Mouse (Mus musculus) stomach, embryonic 16.5 days (tissue): ENCODE data around the gene Axin2. TPM values are rescaled to one million over a fixed set of nuclear protein-coding genes. Genes with fewer than 3 reads are reported as not detected.

ENCODE experiments used
- ATAC-seq: fragments of 200-750 bp; cut with Nextera tagmentation; 2 replicates; pipeline ENCODE4 v1.8.0; 2017; ENCODE audit warnings: moderate number of reproducible peaks, moderate TSS enrichment; ENCODE audit not compliant: insufficient read depth, low FRiP score
- H3K27ac ChIP-seq: fragments of 300-500 bp; sonication (generic); 2 replicates; pipeline ENCODE4 v1.5.1; 2014; ENCODE audit warnings: low read length
- H3K27me3 ChIP-seq: fragments of 300-500 bp; sonication (generic); 2 replicates; pipeline ENCODE4 v1.6.1; 2014; ENCODE audit warnings: low read length, control low read depth, mixed read lengths; ENCODE audit not compliant: control insufficient read depth, insufficient read depth
- H3K36me3 ChIP-seq: fragments of 300-500 bp; sonication (generic); 2 replicates; pipeline ENCODE4 v1.6.1; 2014; ENCODE audit warnings: low read length; ENCODE audit not compliant: control insufficient read depth, insufficient read depth
- H3K4me1 ChIP-seq: fragments of 300-500 bp; sonication (generic); 2 replicates; pipeline ENCODE4 v1.6.1; 2014; ENCODE audit warnings: low read length, control low read depth, mixed read lengths; ENCODE audit not compliant: control insufficient read depth, insufficient read depth
- H3K4me2 ChIP-seq: fragments of 300-500 bp; sonication (generic); 2 replicates; pipeline ENCODE4 v1.6.1; 2014; ENCODE audit warnings: low read depth, low read length, mixed read lengths
- H3K4me3 ChIP-seq: fragments of 300-500 bp; sonication (generic); replicated peaks from 2 replicates; pipeline ENCODE4 v1.5.1; 2014; ENCODE audit warnings: mild to moderate bottlenecking, low read length
- H3K9ac ChIP-seq: fragments of 300-500 bp; sonication (generic); 2 replicates; pipeline ENCODE4 v1.6.1; 2014; ENCODE audit warnings: low read length
- H3K9me3 ChIP-seq: fragments of 300-500 bp; sonication (generic); replicated peaks from 2 replicates; pipeline ENCODE4 v1.6.1; 2016; ENCODE audit warnings: low read length, control low read depth; ENCODE audit not compliant: control insufficient read depth
- WGBS: fragments of 180-500 bp; shearing (Covaris S2); extraction: QIAGEN DNeasy Blood & Tissue Kit; methylation state at CpG from one replicate; pipeline ENCODE4 v1.1.7; 2014; 5-methylcytosine and 5-hydroxymethylcytosine counted together
- polyA plus RNA-seq: library from polyadenylated mRNA; unstranded; fragments of >200 nt; fragmentation: Nextera tagmentation; extraction: Ambion mirVana; gene quantifications from 2 replicates; pipeline ENCODE4 v1.2.1, GENCODE M21; 2015

The Axin2 gene
- polyA plus RNA-seq, 1 experiment from 2014 or later: 2.8 TPM

DNA sequence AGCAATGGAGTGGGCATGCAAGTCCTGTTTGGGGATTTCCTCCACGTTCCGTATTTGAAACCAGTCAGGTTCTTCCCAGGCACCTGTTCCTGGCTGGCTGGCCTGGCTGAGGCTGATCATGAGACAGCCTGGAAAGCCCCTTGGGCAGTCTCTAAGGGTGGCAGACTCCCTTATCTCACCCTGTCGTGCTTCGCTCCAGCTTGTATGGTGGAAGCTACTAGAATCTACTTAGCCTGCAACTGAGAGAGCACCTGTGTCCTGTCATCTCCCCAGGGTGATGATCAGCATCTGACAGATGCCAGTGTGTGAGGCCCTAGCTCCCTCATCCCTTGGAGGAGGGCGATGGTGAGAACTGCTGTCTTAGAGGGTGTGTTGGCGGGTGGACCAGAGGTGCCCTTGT, 21.7 kb upstream of the Axin2 start:
- no peak for ATAC-seq
- 77% methylated on average over 6 of the region's 6 CpGs for WGBS
- no peak overlapping the region for H3K9ac ChIP-seq
- H3K27ac ChIP-seq: no peak overlapping the region
- no peaks in the 10 kb centered on the region for H3K27me3 ChIP-seq
- no peak overlapping the region for H3K4me2 ChIP-seq
- H3K9me3 ChIP-seq: no peaks in the 10 kb centered on the region
- no peaks in the 10 kb centered on the region for H3K36me3 ChIP-seq
- no peak overlapping the region for H3K4me3 ChIP-seq
- no peaks in the 10 kb centered on the region for H3K4me1 ChIP-seq

- H3K4me1 ChIP-seq: no peaks in the 10 kb centered on the region
- H3K4me2 ChIP-seq: no peak overlapping the region
- no peaks in the 10 kb centered on the region for H3K27me3 ChIP-seq
- H3K36me3 ChIP-seq: no peaks in the 10 kb centered on the region
- H3K4me3 ChIP-seq: no peak overlapping the region
- no peak for ATAC-seq
- 72% methylated on average over 10 of the region's 10 CpGs for WGBS
- H3K9ac ChIP-seq: no peak overlapping the region
- no peaks in the 10 kb centered on the region for H3K9me3 ChIP-seq
- no peak overlapping the region for H3K27ac ChIP-seq
Measured at GRCm38 (mm10) chr11:108900718-108901488, 19.2 kb upstream of the Axin2 start.

DNA sequence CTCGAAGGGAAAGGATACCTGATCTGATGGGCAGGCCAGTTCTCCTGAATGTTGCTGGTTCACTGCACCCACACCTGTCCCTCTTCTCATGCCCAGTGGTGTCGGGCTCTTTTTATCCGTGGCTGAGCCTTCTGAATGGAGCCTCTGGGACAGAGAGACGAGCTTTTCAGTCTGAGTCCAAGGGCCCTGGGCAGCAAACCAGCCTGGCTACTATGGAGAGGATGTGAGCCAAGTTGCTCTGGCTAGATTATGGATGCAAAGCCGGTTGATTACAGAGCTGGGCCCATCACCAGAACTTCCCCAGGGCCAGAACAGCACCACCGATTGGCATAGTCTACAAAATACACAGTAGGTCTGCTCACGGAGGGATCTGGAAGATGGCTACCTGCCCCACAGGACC, 18.5 kb upstream of the Axin2 start:
- H3K9ac ChIP-seq: no peak overlapping the region
- H3K27ac ChIP-seq: no peak overlapping the region
- H3K4me2 ChIP-seq: no peak overlapping the region
- no peak overlapping the region for H3K4me3 ChIP-seq
- WGBS: 77% methylated on average over 7 of the region's 7 CpGs
- H3K36me3 ChIP-seq: no peaks in the 10 kb centered on the region
- no peaks in the 10 kb centered on the region for H3K27me3 ChIP-seq
- no peaks in the 10 kb centered on the region for H3K9me3 ChIP-seq
- ATAC-seq: no peak
- no peaks in the 10 kb centered on the region for H3K4me1 ChIP-seq

- Histone ChIP-seq H3K4me1 (no peaks in the 10 kb centered on the region), H3K9ac (no peak overlapping the region), H3K9me3 (no peaks in the 10 kb centered on the region), H3K4me2 (no peak overlapping the region), H3K4me3 (no peak overlapping the region), H3K27me3 (no peaks in the 10 kb centered on the region), H3K27ac (no peak overlapping the region), H3K36me3 (no peaks in the 10 kb centered on the region)
- 69% methylated on average over 4 of the region's 4 CpGs for WGBS
- no peak for ATAC-seq
Measured at GRCm38 (mm10) chr11:108902303-108902702, 17.8 kb upstream of the Axin2 start.

- H3K4me2 ChIP-seq: no peak overlapping the region
- no peak overlapping the region for H3K4me3 ChIP-seq
- no peaks in the 10 kb centered on the region for H3K9me3 ChIP-seq
- H3K4me1 ChIP-seq: peaks cover 13% of the 10 kb centered on the region; the same call in 1 of the 2 replicates
- H3K36me3 ChIP-seq: no peaks in the 10 kb centered on the region
- H3K27me3 ChIP-seq: no peaks in the 10 kb centered on the region
- H3K9ac ChIP-seq: no peak overlapping the region
- no peak overlapping the region for H3K27ac ChIP-seq
- 55% methylated on average over 7 of the region's 7 CpGs for WGBS
- ATAC-seq: no peak
Measured at GRCm38 (mm10) chr11:108906590-108907254, 13.4 kb upstream of the Axin2 start.

DNA sequence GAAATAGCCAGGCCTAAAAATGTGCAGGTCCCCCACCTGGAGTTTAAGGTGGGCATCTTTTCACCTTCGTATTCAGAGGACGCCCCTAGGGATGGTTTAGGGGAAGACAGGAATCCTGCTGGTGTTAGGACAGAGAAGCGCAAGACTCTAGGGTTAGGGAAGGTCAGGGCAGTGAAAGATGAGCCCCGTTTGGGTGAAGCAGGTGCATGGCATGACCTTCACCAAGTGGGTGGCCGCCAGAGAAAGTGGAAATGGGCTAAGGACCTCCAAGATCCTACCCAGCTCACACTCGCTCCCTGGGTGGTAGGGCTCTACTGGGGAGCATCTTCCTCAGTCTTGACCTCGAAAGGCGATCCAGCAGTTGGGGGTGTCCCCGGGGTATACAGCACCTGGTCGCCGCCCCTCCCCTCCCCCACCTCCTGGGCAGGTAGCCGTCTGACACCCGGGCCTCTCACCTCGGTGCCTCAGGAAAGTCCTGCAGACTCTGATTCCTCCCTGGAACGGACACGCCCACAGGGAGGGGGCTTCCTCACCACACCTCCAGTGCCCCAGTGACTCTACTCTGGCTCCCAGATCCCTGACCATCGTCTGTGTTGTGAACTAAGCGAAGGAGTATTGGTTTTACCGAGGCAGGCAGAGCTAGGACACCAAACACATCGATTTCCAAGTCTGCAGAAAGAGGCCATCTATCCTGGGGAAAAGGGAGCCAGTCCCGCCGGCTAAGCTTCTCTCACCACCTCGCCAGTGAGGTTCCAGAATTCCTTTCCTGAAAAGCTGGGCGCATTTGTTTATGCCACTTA, 10.6 kb upstream of the Axin2 start:
- H3K27ac ChIP-seq: no peak overlapping the region
- ATAC-seq: no peak
- no peaks in the 10 kb centered on the region for H3K27me3 ChIP-seq
- H3K4me3 ChIP-seq: peak overlapping the region; percentile 2
- H3K9me3 ChIP-seq: no peaks in the 10 kb centered on the region
- H3K4me1 ChIP-seq: peaks cover 13% of the 10 kb centered on the region; the same call in 1 of the 2 replicates
- H3K9ac ChIP-seq: peak overlapping the region; percentile 53; the same call in 1 of the 2 replicates
- H3K4me2 ChIP-seq: peak overlapping the region; percentile 51
- WGBS: 9% methylated on average over 24 of the region's 24 CpGs
- no peaks in the 10 kb centered on the region for H3K36me3 ChIP-seq

DNA sequence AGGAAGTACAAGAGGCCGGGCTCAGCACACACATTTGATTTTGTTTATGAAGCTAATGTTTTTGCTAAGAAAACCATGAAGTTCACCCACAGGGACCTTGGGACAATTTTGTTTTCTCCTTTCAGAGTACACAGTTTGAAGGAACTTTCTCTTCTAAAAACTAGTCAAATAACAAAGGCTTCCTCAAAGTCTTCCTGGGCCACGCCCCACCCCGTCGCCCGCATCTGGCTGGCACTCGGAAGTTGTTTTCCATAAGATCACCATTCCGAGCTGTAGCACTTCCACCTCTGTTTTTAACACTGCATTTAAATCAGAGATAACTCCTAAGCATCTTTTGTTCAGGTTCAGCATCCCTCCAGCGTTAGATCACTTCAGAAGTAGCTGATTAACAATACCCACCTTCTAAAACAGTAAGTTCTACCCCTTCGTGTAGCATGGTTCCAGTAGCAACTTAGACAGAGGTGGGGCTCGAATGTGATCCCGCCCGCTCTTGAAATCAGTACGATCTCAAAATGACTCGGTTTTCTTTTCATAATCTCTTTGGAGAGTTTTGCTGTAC, 9.7 kb upstream of the Axin2 start:
- Histone ChIP-seq H3K4me3 (peak overlapping the region; percentile 2), H3K36me3 (no peaks in the 10 kb centered on the region), H3K9ac (0 out of 2 replicates have a peak overlapping the region, but pooled peaks have one; percentile 28), H3K9me3 (no peaks in the 10 kb centered on the region), H3K4me2 (peak overlapping the region; percentile 51), H3K4me1 (peaks cover 13% of the 10 kb centered on the region; the same call in 1 of the 2 replicates), H3K27ac (no peak overlapping the region), H3K27me3 (no peaks in the 10 kb centered on the region)
- no peak for ATAC-seq
- 10% methylated on average over 14 of the region's 14 CpGs for WGBS

DNA sequence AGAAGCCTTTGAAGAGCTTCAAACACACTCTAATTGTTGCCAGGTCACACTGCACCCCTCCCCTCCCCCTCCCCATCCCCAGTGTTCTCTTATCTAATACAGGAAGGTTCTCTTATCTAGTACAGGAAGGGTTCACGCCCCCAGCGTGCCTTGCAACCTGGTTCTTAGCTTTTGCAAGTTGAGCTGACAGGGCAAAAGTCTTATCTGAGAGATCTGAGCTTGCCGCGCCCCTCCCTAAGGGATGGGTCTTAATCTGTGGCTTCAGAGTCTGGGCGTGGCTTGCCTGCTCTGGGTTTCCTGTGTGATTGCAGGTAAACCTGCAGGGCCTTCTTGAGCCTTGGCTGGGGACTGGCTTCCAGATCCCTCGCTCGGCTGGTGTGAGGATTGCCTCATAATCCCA, 9.2 kb upstream of the Axin2 start:
- H3K36me3 ChIP-seq: no peaks in the 10 kb centered on the region
- H3K4me2 ChIP-seq: peak overlapping the region; percentile 51
- no peaks in the 10 kb centered on the region for H3K27me3 ChIP-seq
- H3K4me1 ChIP-seq: peaks cover 13% of the 10 kb centered on the region; the same call in 1 of the 2 replicates
- peak overlapping the region; percentile 2; the same call in 1 of the 2 replicates for H3K4me3 ChIP-seq
- no peak overlapping the region for H3K9ac ChIP-seq
- peak; percentile 54 for ATAC-seq
- H3K27ac ChIP-seq: no peak overlapping the region
- 29% methylated on average over 7 of the region's 7 CpGs for WGBS
- H3K9me3 ChIP-seq: no peaks in the 10 kb centered on the region
